Mouse (Mus musculus): ENCODE results near the gene H2afy. TPM values are rescaled to one million over a fixed set of nuclear protein-coding genes. Genes with fewer than 3 reads are reported as not detected.
A peak's percentile ranks its signal among the peaks of the same experiment; 100 is the strongest.

H2afy gene
- polyA plus RNA-seq, 1 experiment from 2014 or later, result 246 TPM

- ATAC-seq (ENCODE audit: low read depth) (no peak), DNase-seq (ENCODE audit: low spot score) (no peak)
- no peak overlapping the region for H3K9ac ChIP-seq (ENCODE audit: low read depth, low read length)
- no peak overlapping the region for H3K27ac ChIP-seq (replicated peaks; ENCODE audit: low read depth, low read length)
- peaks cover 8% of the 10 kb centered on the region for H3K4me1 ChIP-seq (ENCODE audit: control insufficient read depth, insufficient read depth, low read length)
- H3K4me3 ChIP-seq (ENCODE audit: low read depth, low read length), result no peak overlapping the region
- peaks cover 62% of the 10 kb centered on the region for H3K36me3 ChIP-seq (ENCODE audit: control insufficient read depth, insufficient read depth, low read length)
- WGBS, result 81% methylated on average over 4 of the region's 4 CpGs
- H3K4me2 ChIP-seq (ENCODE audit: low read depth, low read length), result no peak overlapping the region
- no peaks in the 10 kb centered on the region for H3K27me3 ChIP-seq (replicated peaks; ENCODE audit: control insufficient read depth, insufficient read depth, low read length)
- 0 out of 2 replicates have a peak, but pooled peaks cover 3% of the 10 kb centered on the region for H3K9me3 ChIP-seq (ENCODE audit: control insufficient read depth, low read length)
These were observed 7.1 kb downstream of the H2afy start for GRCm38 (mm10) chr13:56129014-56129413.

GRCm38 (mm10) chr13:56125632-56126031, 10.5 kb downstream of the H2afy start:
- Histone ChIP-seq H3K27me3 (replicated peaks; ENCODE audit: control insufficient read depth, insufficient read depth, low read length) (no peaks in the 10 kb centered on the region), H3K9ac (ENCODE audit: low read depth, low read length) (no peak overlapping the region), H3K27ac (replicated peaks; ENCODE audit: low read depth, low read length) (no peak overlapping the region), H3K4me3 (ENCODE audit: low read depth, low read length) (no peak overlapping the region), H3K9me3 (ENCODE audit: control insufficient read depth, low read length) (0 out of 2 replicates have a peak, but pooled peaks cover 3% of the 10 kb centered on the region), H3K4me2 (ENCODE audit: low read depth, low read length) (no peak overlapping the region), H3K4me1 (ENCODE audit: control insufficient read depth, insufficient read depth, low read length) (no peaks in the 10 kb centered on the region), H3K36me3 (ENCODE audit: control insufficient read depth, insufficient read depth, low read length) (peaks cover 89% of the 10 kb centered on the region)
- 90% methylated on average over 10 of the region's 10 CpGs for WGBS
- no peak for DNase-seq (ENCODE audit: low spot score)
- ATAC-seq (ENCODE audit: low read depth), result no peak

- Histone ChIP-seq H3K9me3 (ENCODE audit: control insufficient read depth, low read length) (0 out of 2 replicates have a peak, but pooled peaks cover 3% of the 10 kb centered on the region), H3K9ac (ENCODE audit: low read depth, low read length) (no peak overlapping the region), H3K4me1 (ENCODE audit: control insufficient read depth, insufficient read depth, low read length) (no peaks in the 10 kb centered on the region), H3K36me3 (ENCODE audit: control insufficient read depth, insufficient read depth, low read length) (peaks cover 98% of the 10 kb centered on the region), H3K27me3 (replicated peaks; ENCODE audit: control insufficient read depth, insufficient read depth, low read length) (no peaks in the 10 kb centered on the region), H3K27ac (replicated peaks; ENCODE audit: low read depth, low read length) (no peak overlapping the region), H3K4me3 (ENCODE audit: low read depth, low read length) (no peak overlapping the region), H3K4me2 (ENCODE audit: low read depth, low read length) (no peak overlapping the region)
- WGBS, result 95% methylated on average over 5 of the region's 5 CpGs
- ATAC-seq (ENCODE audit: low read depth) (no peak), DNase-seq (ENCODE audit: low spot score) (no peak)
These were observed 13.1 kb downstream of the H2afy start for GRCm38 (mm10) chr13:56123075-56123474.

GRCm38 (mm10) chr13:56117991-56118765, 18.0 kb downstream of the H2afy start:
- peaks cover 31% of the 10 kb centered on the region for H3K4me1 ChIP-seq (ENCODE audit: control insufficient read depth, insufficient read depth, low read length)
- H3K9me3 ChIP-seq (ENCODE audit: control insufficient read depth, low read length), result no peaks in the 10 kb centered on the region
- no peak overlapping the region for H3K9ac ChIP-seq (ENCODE audit: low read depth, low read length)
- no peaks in the 10 kb centered on the region for H3K27me3 ChIP-seq (replicated peaks; ENCODE audit: control insufficient read depth, insufficient read depth, low read length)
- no peak overlapping the region for H3K4me2 ChIP-seq (ENCODE audit: low read depth, low read length)
- DNase-seq (ENCODE audit: low spot score), result no peak
- H3K27ac ChIP-seq (replicated peaks; ENCODE audit: low read depth, low read length), result no peak overlapping the region
- WGBS, result 75% methylated on average over 9 of the region's 9 CpGs
- no peak overlapping the region for H3K4me3 ChIP-seq (ENCODE audit: low read depth, low read length)
- no peak for ATAC-seq (ENCODE audit: low read depth)
- peaks cover 62% of the 10 kb centered on the region for H3K36me3 ChIP-seq (ENCODE audit: control insufficient read depth, insufficient read depth, low read length)

- DNase-seq (ENCODE audit: low spot score) (peak; percentile 45), ATAC-seq (ENCODE audit: low read depth) (no peak)
- Histone ChIP-seq H3K4me3 (ENCODE audit: low read depth, low read length) (no peak overlapping the region), H3K27ac (replicated peaks; ENCODE audit: low read depth, low read length) (peak overlapping the region; percentile 46; the same call in 1 of the 2 replicates), H3K27me3 (replicated peaks; ENCODE audit: control insufficient read depth, insufficient read depth, low read length) (no peaks in the 10 kb centered on the region), H3K9me3 (ENCODE audit: control insufficient read depth, low read length) (no peaks in the 10 kb centered on the region), H3K9ac (ENCODE audit: low read depth, low read length) (no peak overlapping the region), H3K36me3 (ENCODE audit: control insufficient read depth, insufficient read depth, low read length) (peaks cover 40% of the 10 kb centered on the region), H3K4me2 (ENCODE audit: low read depth, low read length) (0 out of 2 replicates have a peak overlapping the region, but pooled peaks have one; percentile 6), H3K4me1 (ENCODE audit: control insufficient read depth, insufficient read depth, low read length) (peaks cover 54% of the 10 kb centered on the region)
- 19% methylated on average over 3 of the region's 3 CpGs for WGBS
These were observed 20.3 kb downstream of the H2afy start for GRCm38 (mm10) chr13:56115906-56116305.

- no peak overlapping the region for H3K4me3 ChIP-seq (ENCODE audit: low read depth, low read length)
- H3K4me2 ChIP-seq (ENCODE audit: low read depth, low read length), result no peak overlapping the region
- H3K4me1 ChIP-seq (ENCODE audit: control insufficient read depth, insufficient read depth, low read length), result peaks cover 59% of the 10 kb centered on the region
- WGBS, result 43% methylated on average over 9 of the region's 9 CpGs
- peak overlapping the region; percentile 39; the same call in 1 of the 2 replicates for H3K9ac ChIP-seq (ENCODE audit: low read depth, low read length)
- H3K36me3 ChIP-seq (ENCODE audit: control insufficient read depth, insufficient read depth, low read length), result peaks cover 40% of the 10 kb centered on the region
- H3K27me3 ChIP-seq (replicated peaks; ENCODE audit: control insufficient read depth, insufficient read depth, low read length), result no peaks in the 10 kb centered on the region
- no peaks in the 10 kb centered on the region for H3K9me3 ChIP-seq (ENCODE audit: control insufficient read depth, low read length)
- DNase-seq (ENCODE audit: low spot score), result peak; percentile 83
- peak; percentile 20; the same call in 1 of the 2 replicates for ATAC-seq (ENCODE audit: low read depth)
- peak overlapping the region; percentile 46; the same call in 1 of the 2 replicates for H3K27ac ChIP-seq (replicated peaks; ENCODE audit: low read depth, low read length)
These were observed 20.8 kb downstream of the H2afy start for GRCm38 (mm10) chr13:56115386-56115785.

GRCm38 (mm10) chr13:56113431-56114248, 22.5 kb downstream of the H2afy start:
- Histone ChIP-seq H3K9ac (ENCODE audit: low read depth, low read length) (peak overlapping the region; percentile 19), H3K9me3 (ENCODE audit: control insufficient read depth, low read length) (no peaks in the 10 kb centered on the region), H3K4me2 (ENCODE audit: low read depth, low read length) (peak overlapping the region; percentile 16; the same call in 1 of the 2 replicates), H3K4me3 (ENCODE audit: low read depth, low read length) (no peak overlapping the region), H3K36me3 (ENCODE audit: control insufficient read depth, insufficient read depth, low read length) (peaks cover 24% of the 10 kb centered on the region; the same call in 1 of the 2 replicates), H3K4me1 (ENCODE audit: control insufficient read depth, insufficient read depth, low read length) (peaks cover 74% of the 10 kb centered on the region), H3K27ac (replicated peaks; ENCODE audit: low read depth, low read length) (peak overlapping the region; percentile 79), H3K27me3 (replicated peaks; ENCODE audit: control insufficient read depth, insufficient read depth, low read length) (no peaks in the 10 kb centered on the region)
- ATAC-seq (ENCODE audit: low read depth) (no peak), DNase-seq (ENCODE audit: low spot score) (no peak)
- 56% methylated on average over 19 of the region's 19 CpGs for WGBS

GRCm38 (mm10) chr13:56112980-56113379, 23.2 kb downstream of the H2afy start:
- Histone ChIP-seq H3K36me3 (ENCODE audit: control insufficient read depth, insufficient read depth, low read length) (peaks cover 18% of the 10 kb centered on the region; the same call in 1 of the 2 replicates), H3K4me3 (ENCODE audit: low read depth, low read length) (no peak overlapping the region), H3K9ac (ENCODE audit: low read depth, low read length) (peak overlapping the region; percentile 19), H3K27ac (replicated peaks; ENCODE audit: low read depth, low read length) (peak overlapping the region; percentile 79), H3K4me2 (ENCODE audit: low read depth, low read length) (peak overlapping the region; percentile 16; the same call in 1 of the 2 replicates), H3K27me3 (replicated peaks; ENCODE audit: control insufficient read depth, insufficient read depth, low read length) (no peaks in the 10 kb centered on the region), H3K4me1 (ENCODE audit: control insufficient read depth, insufficient read depth, low read length) (peaks cover 78% of the 10 kb centered on the region), H3K9me3 (ENCODE audit: control insufficient read depth, low read length) (no peaks in the 10 kb centered on the region)
- DNase-seq (ENCODE audit: low spot score) (peak; percentile 72), ATAC-seq (ENCODE audit: low read depth) (no peak)
- 29% methylated on average over 13 of the region's 13 CpGs for WGBS
